Mouse (Mus musculus): ENCODE data around the gene Dcaf1. TPM values are rescaled to one million over a fixed set of nuclear protein-coding genes. Genes with fewer than 3 reads are reported as not detected.
A peak's percentile ranks its signal among the peaks of the same experiment; 100 is the strongest.

The Dcaf1 gene
- polyA plus RNA-seq, 1 experiment from 2014 or later = 27.7 TPM

DNA sequence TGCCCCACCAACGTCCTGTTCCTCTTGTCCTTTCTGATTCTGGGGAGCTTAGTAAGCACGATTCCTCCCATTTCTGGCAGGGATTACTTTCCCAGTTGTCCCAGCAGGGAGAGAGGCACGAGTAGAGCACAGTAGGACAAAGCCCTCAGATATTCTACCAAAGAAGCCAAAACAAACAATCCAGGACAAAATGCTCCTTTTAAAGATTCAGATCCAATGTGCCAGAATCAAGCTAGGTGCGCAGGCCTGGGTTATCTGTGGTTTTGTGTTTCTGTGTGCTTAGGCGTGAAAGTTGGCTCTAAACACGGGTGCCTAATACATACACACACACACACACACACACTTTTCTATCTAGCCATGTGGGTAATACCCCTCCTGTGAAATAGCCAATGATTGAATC, 3.5 kb upstream of the Dcaf1 start:
- WGBS = 79% methylated on average over 6 of the region's 6 CpGs
- Histone ChIP-seq H3K27ac (no peak overlapping the region), H3K9me3 (no peaks in the 10 kb centered on the region), H3K4me3 (no peak overlapping the region), H3K4me1 (replicated peaks) (peaks cover 3% of the 10 kb centered on the region; the same call in 1 of the 2 replicates), H3K27me3 (ENCODE audit: insufficient read depth, poor library complexity, severe bottlenecking) (no peaks in the 10 kb centered on the region), H3K36me3 (0 out of 2 replicates have a peak, but pooled peaks cover 3% of the 10 kb centered on the region)
- DNase-seq (ENCODE audit: low spot score) = no peak

DNA sequence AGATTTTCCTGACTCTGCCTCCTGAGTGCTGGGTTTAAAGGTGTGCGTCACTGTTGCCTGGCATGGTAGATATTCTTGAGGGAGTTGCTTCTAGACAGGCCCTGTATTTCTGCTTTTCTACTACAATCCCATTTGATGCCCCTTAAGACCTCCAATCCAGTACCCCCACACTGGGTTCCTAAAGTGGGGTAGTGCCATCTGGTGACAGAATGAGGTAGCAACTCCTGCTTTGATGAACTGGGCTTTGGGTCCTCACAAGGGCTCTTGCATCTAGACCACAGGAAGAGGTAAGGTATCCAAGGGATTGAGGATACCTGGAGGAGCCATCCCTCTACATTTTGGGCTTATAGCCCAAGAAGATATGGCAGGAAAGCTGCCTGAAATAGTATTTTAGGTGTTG, 2.5 kb upstream of the Dcaf1 start:
- H3K4me3 ChIP-seq = no peak overlapping the region
- H3K4me1 ChIP-seq (replicated peaks) = peaks cover 4% of the 10 kb centered on the region; the same call in 1 of the 2 replicates
- H3K27ac ChIP-seq = no peak overlapping the region
- no peaks in the 10 kb centered on the region for H3K27me3 ChIP-seq (ENCODE audit: insufficient read depth, poor library complexity, severe bottlenecking)
- H3K9me3 ChIP-seq = no peaks in the 10 kb centered on the region
- no peak for DNase-seq (ENCODE audit: low spot score)
- H3K36me3 ChIP-seq = 0 out of 2 replicates have a peak, but pooled peaks cover 6% of the 10 kb centered on the region
- 89% methylated on average over 1 of the region's 1 CpGs for WGBS

DNA sequence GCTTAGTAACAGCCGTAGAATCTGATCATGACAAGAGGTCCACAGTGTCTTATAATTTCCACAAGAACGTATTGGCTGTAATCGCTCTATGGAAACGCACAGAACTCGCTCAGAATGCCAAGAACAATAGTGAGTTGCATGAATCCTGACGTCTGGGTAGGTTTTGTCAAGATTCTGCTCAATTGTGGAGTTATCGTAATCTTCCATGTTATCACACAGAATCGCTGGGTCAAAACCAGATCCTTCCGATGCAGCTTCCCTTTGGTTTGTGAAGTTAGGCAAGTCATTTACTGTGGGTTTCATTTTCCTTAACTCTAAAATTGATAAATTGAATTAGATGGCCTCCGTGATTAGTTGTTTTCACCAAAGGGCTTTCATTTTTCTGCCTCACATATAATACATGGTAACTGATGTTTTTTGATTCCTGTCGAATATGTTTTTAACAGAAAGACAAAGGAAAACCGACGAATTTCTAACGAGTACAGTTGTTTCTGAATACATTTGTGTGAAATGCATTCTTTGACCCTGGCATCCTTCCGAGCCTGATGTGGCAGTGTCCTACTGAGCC, 540 bp upstream of the Dcaf1 start:
- H3K36me3 ChIP-seq = 0 out of 2 replicates have a peak, but pooled peaks cover 8% of the 10 kb centered on the region
- DNase-seq (ENCODE audit: low spot score) = peak; percentile 6
- H3K27ac ChIP-seq = peak overlapping the region; percentile 96
- peaks cover 4% of the 10 kb centered on the region; the same call in 1 of the 2 replicates for H3K4me1 ChIP-seq (replicated peaks)
- H3K9me3 ChIP-seq = no peaks in the 10 kb centered on the region
- 55% methylated on average over 15 of the region's 15 CpGs for WGBS
- no peaks in the 10 kb centered on the region for H3K27me3 ChIP-seq (ENCODE audit: insufficient read depth, poor library complexity, severe bottlenecking)
- peak overlapping the region; percentile 96 for H3K4me3 ChIP-seq

DNA sequence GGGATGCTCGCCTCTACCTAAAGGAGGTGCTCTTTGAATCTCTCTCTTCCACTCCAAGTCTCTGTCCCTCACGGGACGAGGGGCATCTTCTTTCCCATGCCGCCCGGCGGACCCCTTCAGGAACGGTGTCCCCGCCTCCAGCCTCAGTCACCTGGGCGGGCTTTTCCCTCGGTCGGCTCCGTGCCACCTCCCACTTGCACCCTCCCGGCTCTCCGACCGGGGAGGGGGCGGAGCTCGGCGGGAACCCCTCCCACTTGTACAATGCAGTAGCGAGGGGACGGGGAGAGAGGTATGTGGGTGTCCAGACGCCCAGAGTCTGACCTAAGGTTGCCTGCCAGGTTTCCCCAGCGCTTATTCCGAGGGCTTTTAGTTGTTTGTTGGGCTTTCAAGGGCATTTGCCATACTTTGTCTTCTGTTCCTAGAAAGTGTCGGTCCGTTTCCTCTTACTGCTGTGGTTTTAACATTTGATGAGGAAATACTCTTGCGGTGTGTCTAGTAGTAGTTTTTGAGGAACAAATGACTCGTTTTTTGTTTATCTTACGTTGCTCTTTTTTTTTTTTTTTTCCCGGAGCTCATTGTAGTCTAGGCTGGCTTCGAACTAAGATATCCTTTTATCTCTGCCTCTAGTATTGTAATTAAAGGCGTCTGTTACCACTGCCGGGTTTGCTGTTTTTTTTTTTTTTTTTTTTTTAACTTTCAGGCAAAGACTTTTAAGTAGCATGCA, 869 bp downstream of the Dcaf1 start:
- DNase-seq (ENCODE audit: low spot score) = peak; percentile 84
- WGBS = 4% methylated on average over 32 of the region's 32 CpGs
- Histone ChIP-seq H3K4me1 (replicated peaks) (peaks cover 4% of the 10 kb centered on the region; the same call in 1 of the 2 replicates), H3K36me3 (0 out of 2 replicates have a peak, but pooled peaks cover 13% of the 10 kb centered on the region), H3K9me3 (no peaks in the 10 kb centered on the region), H3K4me3 (peak overlapping the region; percentile 96), H3K27me3 (ENCODE audit: insufficient read depth, poor library complexity, severe bottlenecking) (no peaks in the 10 kb centered on the region), H3K27ac (peak overlapping the region; percentile 96)

DNA sequence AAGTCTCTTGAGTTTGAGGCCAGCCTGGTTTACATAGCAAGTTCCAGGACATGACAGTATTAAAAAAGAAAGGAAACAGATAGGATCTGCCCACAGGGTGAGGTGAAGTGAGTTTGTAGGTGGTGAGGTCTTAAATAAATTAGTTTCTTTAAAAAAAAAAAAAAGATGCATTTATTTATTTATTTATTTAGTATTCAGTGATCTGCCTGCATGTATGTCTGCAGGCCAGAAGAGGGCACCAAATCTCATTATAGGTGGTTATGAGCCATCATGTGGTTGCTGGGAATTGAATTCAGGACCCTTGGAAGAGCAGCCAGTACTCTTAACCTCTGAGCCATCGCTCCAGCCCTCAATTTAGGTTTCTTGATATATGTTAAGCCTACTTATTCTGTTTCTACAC, 18.9 kb downstream of the Dcaf1 start:
- 92% methylated on average over 1 of the region's 1 CpGs for WGBS
- Histone ChIP-seq H3K27me3 (ENCODE audit: insufficient read depth, poor library complexity, severe bottlenecking) (no peaks in the 10 kb centered on the region), H3K36me3 (peaks cover 100% of the 10 kb centered on the region), H3K4me1 (replicated peaks) (no peaks in the 10 kb centered on the region), H3K27ac (no peak overlapping the region), H3K9me3 (peaks cover 4% of the 10 kb centered on the region; the same call in 1 of the 2 replicates), H3K4me3 (no peak overlapping the region)
- DNase-seq (ENCODE audit: low spot score) = no peak

DNA sequence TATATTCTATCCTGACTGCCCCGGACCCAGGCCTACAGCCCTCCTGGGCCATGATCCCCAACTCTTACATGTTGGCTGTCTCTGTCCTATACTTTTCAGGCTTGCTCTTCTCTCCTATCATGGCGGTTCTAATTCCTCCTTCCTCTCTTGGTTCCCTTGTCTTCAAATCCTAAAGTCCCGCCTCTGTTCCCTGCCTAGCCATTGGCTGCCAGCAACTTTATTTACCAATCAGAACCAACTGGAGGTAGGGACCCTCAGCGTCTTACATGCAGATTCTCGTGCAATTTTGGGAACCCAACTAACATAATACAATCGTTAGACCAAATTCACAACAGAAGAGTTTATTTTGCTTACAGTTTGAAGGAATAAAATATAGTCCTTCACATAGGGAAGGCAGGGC, 21.1 kb downstream of the Dcaf1 start:
- Histone ChIP-seq H3K27me3 (ENCODE audit: insufficient read depth, poor library complexity, severe bottlenecking) (no peaks in the 10 kb centered on the region), H3K4me3 (no peak overlapping the region), H3K27ac (no peak overlapping the region), H3K4me1 (replicated peaks) (no peaks in the 10 kb centered on the region), H3K9me3 (peaks cover 4% of the 10 kb centered on the region; the same call in 1 of the 2 replicates), H3K36me3 (peaks cover 95% of the 10 kb centered on the region)
- WGBS = 95% methylated on average over 6 of the region's 6 CpGs
- no peak for DNase-seq (ENCODE audit: low spot score)

DNA sequence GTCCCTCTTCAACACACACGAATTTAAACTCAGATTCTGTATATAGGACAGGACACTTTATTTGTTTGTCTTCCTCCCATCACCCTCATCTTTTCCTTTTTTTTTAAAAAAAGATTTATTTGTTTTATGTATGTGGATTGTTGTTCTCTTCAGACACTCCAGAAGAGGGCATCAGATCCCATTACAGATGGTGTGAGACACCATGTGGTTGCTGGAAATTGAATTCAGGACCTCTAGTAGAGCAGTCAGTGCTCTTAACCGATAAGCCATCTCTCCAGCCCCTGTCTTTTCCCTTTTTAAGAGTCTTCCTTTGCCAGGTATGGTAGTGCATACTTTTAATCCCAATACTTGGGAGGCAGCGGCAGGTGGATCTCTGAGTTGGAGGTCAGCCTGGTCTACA, 35.0 kb downstream of the Dcaf1 start:
- WGBS = 88% methylated on average over 3 of the region's 3 CpGs
- Histone ChIP-seq H3K27me3 (ENCODE audit: insufficient read depth, poor library complexity, severe bottlenecking) (no peaks in the 10 kb centered on the region), H3K4me1 (replicated peaks) (no peaks in the 10 kb centered on the region), H3K4me3 (no peak overlapping the region), H3K27ac (no peak overlapping the region), H3K9me3 (no peaks in the 10 kb centered on the region), H3K36me3 (peaks cover 98% of the 10 kb centered on the region)
- DNase-seq (ENCODE audit: low spot score) = no peak

DNA sequence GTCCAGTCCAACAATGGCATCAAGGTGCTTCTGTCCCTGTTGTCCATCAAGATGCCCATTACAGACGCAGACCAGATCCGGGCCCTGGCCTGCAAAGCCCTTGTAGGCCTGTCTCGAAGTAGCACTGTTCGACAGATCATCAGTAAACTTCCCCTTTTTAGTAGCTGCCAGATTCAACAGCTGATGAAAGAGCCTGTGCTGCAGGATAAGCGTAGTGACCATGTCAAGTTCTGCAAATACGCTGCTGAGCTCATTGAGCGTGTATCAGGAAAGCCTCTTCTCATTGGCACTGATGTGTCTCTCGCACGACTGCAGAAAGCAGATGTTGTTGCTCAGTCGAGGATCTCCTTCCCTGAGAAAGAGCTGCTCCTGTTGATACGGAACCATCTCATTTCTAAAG, 36.4 kb downstream of the Dcaf1 start:
- no peak for DNase-seq (ENCODE audit: low spot score)
- Histone ChIP-seq H3K27me3 (ENCODE audit: insufficient read depth, poor library complexity, severe bottlenecking) (no peaks in the 10 kb centered on the region), H3K36me3 (peaks cover 99% of the 10 kb centered on the region), H3K4me1 (replicated peaks) (no peaks in the 10 kb centered on the region), H3K4me3 (no peak overlapping the region), H3K9me3 (no peaks in the 10 kb centered on the region), H3K27ac (no peak overlapping the region)
- 93% methylated on average over 11 of the region's 11 CpGs for WGBS

DNA sequence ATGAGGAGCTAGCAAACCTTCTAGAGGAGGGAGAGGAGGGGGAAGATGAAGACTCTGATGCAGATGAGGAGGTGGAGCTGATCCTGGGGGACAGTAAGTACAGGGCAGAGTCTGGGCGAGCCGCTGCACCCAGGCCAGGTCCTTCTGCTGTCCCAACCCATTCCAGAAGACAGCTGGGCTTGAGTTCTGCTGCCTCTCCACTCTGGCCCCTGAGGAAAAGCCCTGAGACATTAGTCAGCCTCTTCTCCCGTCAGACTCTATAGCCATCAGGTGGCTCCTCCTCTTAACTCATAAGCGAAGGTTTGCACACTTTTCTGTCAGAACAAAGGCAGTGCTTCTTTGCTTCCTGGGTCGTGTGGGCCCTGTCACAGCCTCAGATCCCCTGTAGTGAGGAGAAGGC, 52.5 kb downstream of the Dcaf1 start:
- H3K36me3 ChIP-seq = peaks cover 83% of the 10 kb centered on the region
- H3K27ac ChIP-seq = no peak overlapping the region
- 88% methylated on average over 5 of the region's 5 CpGs for WGBS
- no peaks in the 10 kb centered on the region for H3K9me3 ChIP-seq
- no peaks in the 10 kb centered on the region for H3K27me3 ChIP-seq (ENCODE audit: insufficient read depth, poor library complexity, severe bottlenecking)
- DNase-seq (ENCODE audit: low spot score) = no peak
- H3K4me3 ChIP-seq = no peak overlapping the region
- H3K4me1 ChIP-seq (replicated peaks) = no peaks in the 10 kb centered on the region

DNA sequence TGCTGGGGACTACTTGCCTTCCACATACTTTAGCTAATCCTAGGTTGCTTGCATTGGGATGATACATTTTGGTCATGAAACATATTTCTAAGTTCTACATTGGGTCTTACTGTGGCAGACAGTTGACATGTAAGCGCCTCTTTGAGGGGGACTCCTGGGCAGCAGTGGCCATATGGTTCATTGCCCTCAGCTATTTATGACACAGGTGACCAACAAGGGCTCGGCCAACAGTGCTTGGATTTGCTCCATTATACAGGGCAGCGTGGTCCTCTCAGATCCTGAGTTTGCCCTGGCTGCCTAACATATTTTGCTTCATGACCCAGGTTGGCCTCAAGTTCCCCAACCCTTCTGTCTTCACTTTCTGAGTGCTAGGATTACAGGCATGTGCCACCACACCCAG, 55.0 kb downstream of the Dcaf1 start:
- DNase-seq (ENCODE audit: low spot score) = no peak
- WGBS = 90% methylated on average over 3 of the region's 3 CpGs
- Histone ChIP-seq H3K4me3 (no peak overlapping the region), H3K27me3 (ENCODE audit: insufficient read depth, poor library complexity, severe bottlenecking) (no peaks in the 10 kb centered on the region), H3K9me3 (no peaks in the 10 kb centered on the region), H3K36me3 (peaks cover 94% of the 10 kb centered on the region), H3K27ac (no peak overlapping the region), H3K4me1 (replicated peaks) (peaks cover 9% of the 10 kb centered on the region)

DNA sequence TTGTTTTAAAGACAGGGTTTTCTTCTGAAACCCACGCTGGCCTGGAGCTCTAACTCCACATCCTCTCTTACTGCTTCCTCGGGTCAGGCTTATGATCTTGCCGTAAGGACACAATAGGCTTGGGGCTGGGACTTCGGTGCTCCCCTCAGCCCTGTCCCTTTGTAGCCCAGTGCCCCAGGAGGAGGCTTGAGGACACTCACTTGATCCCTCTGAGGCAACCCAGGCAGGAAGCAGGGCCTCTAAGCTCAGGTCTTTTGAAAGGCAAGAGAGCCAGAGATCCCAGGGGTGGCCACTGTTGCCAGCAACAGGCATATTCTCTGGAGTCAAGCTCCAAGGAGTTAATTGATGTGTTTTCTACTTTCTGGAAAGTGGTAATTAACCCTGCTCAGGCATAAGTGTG, 57.8 kb downstream of the Dcaf1 start:
- no peak for DNase-seq (ENCODE audit: low spot score)
- Histone ChIP-seq H3K27ac (no peak overlapping the region), H3K4me1 (replicated peaks) (peaks cover 37% of the 10 kb centered on the region), H3K36me3 (peaks cover 100% of the 10 kb centered on the region), H3K9me3 (no peaks in the 10 kb centered on the region), H3K27me3 (ENCODE audit: insufficient read depth, poor library complexity, severe bottlenecking) (no peaks in the 10 kb centered on the region), H3K4me3 (no peak overlapping the region)
- WGBS = 70% methylated on average over 4 of the region's 4 CpGs

DNA sequence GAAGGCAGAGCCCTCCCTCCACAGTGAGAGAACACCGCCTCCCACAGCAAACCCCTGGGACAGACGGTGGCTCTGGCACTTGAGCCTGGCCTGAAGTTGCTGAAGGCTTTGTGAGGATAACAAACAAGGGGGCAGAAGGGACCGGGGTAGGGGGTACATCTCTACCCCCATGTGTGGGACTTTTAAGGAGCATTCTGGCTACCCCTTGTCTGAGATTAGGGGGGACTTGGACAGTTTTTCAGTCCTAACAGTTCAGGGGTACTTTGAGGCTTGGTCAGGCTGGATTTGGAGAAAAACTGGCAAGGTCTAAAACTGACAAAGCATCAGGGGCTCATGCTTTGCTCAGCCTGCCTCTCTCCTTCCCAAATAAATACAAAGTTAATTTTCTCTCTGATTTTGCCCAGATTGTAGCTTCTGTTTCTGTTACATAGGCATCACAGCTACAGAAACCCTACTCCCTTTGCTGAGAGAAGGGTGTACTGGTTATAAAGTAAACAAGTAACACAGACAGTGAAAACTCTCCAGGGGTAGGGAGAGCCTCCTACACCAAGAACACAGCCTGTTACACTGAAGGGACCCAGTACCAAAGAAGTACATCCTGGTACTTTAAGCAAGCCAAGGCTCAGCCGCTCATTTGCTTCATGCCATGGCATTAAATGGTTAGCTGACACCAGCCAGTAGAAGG, 59.5 kb downstream of the Dcaf1 start:
- no peaks in the 10 kb centered on the region for H3K27me3 ChIP-seq (ENCODE audit: insufficient read depth, poor library complexity, severe bottlenecking)
- H3K9me3 ChIP-seq = no peaks in the 10 kb centered on the region
- WGBS = 66% methylated on average over 4 of the region's 4 CpGs
- peaks cover 54% of the 10 kb centered on the region for H3K4me1 ChIP-seq (replicated peaks)
- H3K4me3 ChIP-seq = no peak overlapping the region
- DNase-seq (ENCODE audit: low spot score) = no peak
- H3K27ac ChIP-seq = no peak overlapping the region
- peaks cover 98% of the 10 kb centered on the region for H3K36me3 ChIP-seq

DNA sequence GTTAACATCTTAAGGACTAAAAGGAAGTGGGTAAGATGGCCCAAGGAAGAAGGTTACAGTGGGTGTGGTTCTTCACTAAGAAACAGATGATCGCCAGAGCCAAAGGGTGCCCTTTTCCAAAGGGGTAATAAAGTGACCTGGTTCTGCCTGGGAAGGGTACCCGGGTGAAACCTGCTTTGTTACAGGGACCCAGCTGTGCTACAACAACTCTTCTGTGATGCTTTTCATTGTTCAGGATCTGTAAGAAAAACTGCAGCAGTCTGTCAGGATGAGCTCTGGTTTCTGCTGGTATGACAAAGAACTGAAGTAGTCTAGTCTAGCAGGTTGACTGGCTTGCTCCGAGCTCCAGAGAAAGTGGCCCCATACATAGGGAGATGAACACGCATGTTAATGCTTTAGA, 60.5 kb downstream of the Dcaf1 start:
- Histone ChIP-seq H3K4me1 (replicated peaks) (peaks cover 56% of the 10 kb centered on the region), H3K4me3 (no peak overlapping the region), H3K27me3 (ENCODE audit: insufficient read depth, poor library complexity, severe bottlenecking) (no peaks in the 10 kb centered on the region), H3K9me3 (no peaks in the 10 kb centered on the region), H3K36me3 (peaks cover 88% of the 10 kb centered on the region), H3K27ac (no peak overlapping the region)
- 78% methylated on average over 4 of the region's 4 CpGs for WGBS
- no peak for DNase-seq (ENCODE audit: low spot score)
